Mouse (Mus musculus): ENCODE measurements at regions not wholly inside any gene's neighbourhood (a gene's known extent, or its start where the extent isn't known, plus 50 kb on each side); places are given as distances from the start of the nearest gene placed in this dataset.

DNA sequence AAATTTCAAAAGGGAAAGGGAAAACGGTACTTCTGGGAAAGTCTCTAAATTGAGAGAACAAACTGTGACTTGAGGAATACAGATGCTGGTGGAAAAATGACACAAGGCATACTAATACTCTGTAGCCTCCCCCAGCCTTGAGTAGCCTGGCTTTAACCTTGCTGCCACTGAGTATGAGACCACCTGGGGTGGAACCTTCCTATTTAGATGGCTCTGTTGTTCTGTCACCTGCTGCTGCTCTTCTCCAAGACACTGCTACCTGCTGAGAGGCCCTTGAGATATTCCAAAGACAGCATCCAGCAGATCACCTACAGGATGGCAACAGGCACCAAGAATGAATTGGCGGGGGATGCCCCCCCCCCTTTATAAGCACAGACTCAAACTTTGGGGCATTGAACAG, 380.5 kb upstream of the Klf6 start:
- in situ Hi-C loops (cut with MboI; ENCODE audit: low pct_unique_long_range_greater_than_20kb in 1 of 2, low sequenced_read_pairs in 2 of 2, unreplicated experiment in 1 of 2) = no loop called here

DNA sequence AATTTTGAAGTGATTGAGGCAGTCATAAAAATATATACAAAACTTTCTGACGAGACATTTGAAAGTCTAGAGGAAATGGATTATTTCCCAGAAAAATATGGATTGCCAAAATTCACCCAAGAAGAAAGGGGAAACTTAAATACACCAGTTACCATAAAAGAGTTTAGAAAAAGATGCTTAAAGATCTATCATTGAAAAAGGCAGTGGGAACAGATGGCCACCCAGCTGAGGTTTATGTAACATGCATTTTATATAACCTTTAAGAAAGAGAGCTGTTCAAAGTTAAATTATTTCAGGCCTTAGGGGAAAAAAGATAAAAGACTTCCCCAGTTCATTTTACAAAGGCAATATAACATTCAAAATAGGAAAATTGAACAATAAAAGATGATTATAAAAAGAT, 369.0 kb upstream of the Klf6 start:
- in situ Hi-C loops (cut with MboI; ENCODE audit: low pct_unique_long_range_greater_than_20kb in 1 of 2, low sequenced_read_pairs in 2 of 2, unreplicated experiment in 1 of 2) = no loop called here

DNA sequence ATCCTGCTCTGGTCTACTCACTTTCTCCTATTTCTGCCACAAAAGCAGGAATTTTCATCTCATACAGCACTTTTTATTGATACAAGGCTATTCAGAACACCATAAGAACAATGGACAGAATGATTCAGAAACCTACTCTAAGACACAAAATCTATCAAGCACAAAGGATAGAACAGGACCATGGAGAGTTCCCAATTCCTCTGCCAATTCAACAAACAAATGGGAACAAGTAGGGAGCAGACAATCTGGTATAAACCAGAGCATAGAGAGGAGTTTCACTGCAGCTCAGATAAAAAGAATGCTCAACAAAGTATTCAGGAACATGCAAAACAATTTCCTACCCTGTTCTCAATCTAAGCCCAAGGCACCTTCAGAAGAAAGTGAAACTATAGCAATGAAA, 363.7 kb upstream of the Klf6 start:
- in situ Hi-C loops (cut with MboI; ENCODE audit: low pct_unique_long_range_greater_than_20kb in 1 of 2, low sequenced_read_pairs in 2 of 2, unreplicated experiment in 1 of 2) = no loop called here

DNA sequence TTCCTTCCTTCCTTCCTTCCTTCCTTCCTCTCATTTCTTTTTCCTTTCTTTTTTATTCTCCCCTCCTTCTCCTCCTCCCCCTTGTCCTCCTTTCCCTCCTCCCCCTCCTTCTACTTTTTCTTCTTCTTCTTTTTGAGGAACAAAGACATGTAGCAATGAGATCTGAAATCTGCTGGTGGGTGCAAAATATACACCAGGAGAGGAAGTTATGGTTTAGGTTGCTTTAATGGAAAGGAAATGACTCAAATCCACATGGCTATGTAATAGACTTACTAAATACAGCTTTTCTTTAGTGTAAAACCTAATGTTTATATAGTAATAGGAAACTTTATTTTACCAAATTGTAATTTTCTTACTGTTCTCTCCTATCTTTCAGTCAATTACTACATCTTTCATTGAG, 349.5 kb upstream of the Klf6 start:
- in situ Hi-C loops (cut with MboI; ENCODE audit: low pct_unique_long_range_greater_than_20kb in 1 of 2, low sequenced_read_pairs in 2 of 2, unreplicated experiment in 1 of 2) = no loop called here

DNA sequence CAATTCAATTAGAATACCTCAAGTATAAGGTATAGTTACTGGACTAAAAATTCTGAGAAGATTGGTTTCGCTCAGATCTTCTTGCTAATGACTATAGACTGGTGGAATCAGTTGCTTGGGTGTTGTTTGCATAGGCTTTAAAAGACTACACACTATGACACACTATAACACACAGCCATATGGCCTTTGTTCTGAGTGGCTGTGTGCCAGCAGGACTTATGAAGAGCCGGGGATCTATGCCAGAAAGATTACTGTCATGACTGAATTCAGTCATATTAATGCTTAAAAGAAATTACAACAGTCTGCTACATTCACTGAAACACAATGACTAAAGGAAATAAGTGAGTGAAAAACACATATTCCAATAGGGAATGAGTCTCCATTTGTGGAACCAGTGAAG, 345.7 kb upstream of the Klf6 start:
- in situ Hi-C loops (cut with MboI; ENCODE audit: low pct_unique_long_range_greater_than_20kb in 1 of 2, low sequenced_read_pairs in 2 of 2, unreplicated experiment in 1 of 2) = no loop called here

DNA sequence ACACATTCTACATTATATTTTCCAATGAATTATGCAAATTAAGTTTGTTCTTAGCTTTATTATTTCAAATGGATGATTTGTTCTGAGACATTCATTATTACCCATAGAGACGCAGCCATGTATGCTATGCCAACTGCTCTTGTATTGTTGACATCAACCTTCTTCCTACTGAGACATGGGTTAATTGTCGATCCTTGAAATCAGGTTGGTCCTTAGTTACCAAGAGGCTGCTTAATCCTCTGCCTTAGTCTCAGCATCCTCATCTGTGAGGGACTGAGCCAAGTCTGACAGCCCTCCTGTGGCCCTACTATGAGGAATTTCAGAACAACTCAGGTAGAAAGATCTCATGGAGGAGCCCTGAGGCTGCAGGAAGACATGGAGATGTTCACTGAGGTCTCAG, 345.2 kb upstream of the Klf6 start:
- in situ Hi-C loops (cut with MboI; ENCODE audit: low pct_unique_long_range_greater_than_20kb in 1 of 2, low sequenced_read_pairs in 2 of 2, unreplicated experiment in 1 of 2) = no loop called here

DNA sequence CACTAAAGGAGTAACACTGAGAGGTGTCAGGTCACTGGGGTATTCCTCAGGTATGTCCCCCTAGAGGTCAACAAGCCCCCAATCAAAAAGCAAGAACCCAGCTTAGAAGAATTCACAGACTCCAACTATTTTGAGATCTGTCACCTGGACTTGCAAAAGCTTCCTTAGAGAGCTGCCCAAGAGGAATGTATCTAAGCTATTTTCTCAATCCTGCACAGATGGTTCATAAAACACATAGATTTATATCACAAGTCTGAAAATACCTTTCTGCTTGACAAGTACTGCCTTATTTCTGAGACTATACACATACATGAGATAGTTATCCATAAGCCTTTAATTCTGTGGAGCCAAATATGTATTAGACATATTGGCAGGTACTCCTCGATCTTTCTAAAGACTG, 342.1 kb upstream of the Klf6 start:
- in situ Hi-C loops (cut with MboI; ENCODE audit: low pct_unique_long_range_greater_than_20kb in 1 of 2, low sequenced_read_pairs in 2 of 2, unreplicated experiment in 1 of 2) = no loop called here

DNA sequence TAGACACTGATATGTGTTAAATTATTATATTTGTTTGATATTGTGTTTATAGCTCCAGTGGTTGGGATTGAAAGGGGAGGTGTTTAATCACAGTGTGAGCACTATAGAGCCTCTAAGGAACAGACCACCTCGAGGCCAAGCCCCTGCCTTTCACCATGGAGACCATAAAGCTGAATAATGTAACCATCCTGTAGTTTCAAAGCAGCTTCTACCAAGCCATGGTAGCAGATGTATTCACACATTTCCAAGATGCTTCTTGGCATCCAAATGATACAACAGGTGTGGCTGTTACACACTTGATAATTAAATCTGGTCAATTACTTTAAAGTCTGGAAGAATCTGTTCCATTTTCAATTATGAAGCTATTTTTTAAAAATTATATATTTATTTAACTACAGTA, 341.7 kb upstream of the Klf6 start:
- in situ Hi-C loops (cut with MboI; ENCODE audit: low pct_unique_long_range_greater_than_20kb in 1 of 2, low sequenced_read_pairs in 2 of 2, unreplicated experiment in 1 of 2) = no loop called here

DNA sequence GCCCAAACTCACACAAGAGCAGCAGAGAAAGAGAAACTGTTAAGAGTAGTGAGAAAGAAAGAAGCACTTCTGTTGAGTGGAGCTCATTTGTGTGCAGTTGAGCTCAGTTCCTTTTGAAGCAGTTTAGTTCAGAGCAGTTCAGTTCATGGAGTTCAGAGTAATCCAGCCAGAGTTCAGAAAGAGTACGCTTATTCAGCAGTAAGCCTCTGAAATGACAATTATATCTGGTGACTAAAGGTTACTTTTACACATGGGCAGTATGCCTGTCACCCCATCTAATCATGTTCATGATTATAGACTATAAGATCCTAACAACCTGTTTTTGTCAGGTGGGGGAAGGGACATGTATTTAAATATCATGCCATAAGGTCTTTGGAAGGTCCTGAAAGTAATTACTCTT, 333.9 kb upstream of the Klf6 start:
- in situ Hi-C loops (cut with MboI; ENCODE audit: low pct_unique_long_range_greater_than_20kb in 1 of 2, low sequenced_read_pairs in 2 of 2, unreplicated experiment in 1 of 2) = no loop called here

DNA sequence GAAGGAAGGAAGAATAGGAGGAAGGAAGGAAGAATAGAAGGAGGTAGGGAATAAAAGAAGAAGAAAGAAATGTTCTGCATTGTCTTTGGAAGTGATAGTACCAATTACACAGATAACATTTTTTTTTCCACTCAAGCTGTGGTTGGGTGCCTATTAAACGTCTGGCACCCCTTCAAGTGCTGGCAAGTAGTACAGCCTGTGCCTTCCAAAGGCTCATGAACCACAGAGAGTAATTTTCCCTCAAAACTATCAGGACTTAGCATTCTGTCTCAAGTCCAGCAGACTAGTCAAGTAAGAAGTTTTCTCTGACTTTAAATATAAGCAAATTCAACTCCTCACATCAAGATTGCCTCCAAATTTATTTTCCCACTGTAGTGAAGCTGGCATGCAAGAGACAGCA, 321.0 kb upstream of the Klf6 start:
- in situ Hi-C loops (cut with MboI; ENCODE audit: low pct_unique_long_range_greater_than_20kb in 1 of 2, low sequenced_read_pairs in 2 of 2, unreplicated experiment in 1 of 2) = no loop called here

DNA sequence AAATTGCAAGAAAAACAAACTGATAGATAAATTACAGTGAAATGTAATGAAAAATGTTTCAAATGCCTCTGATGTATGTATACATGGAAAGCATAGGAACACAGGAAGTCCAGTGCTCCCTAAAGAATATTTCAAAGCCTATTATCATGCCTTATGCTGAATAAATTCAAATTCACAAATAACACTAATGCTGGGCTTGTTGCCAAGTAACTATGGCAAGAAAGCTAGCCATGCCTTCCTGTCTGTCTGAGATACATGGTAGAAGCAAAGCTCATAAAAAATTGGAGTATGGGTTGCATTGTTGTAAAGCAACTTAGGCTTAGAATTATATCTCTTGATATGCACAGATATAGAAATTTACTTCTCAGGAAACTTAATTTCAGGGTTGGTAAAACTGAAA, 315.8 kb upstream of the Klf6 start:
- in situ Hi-C loops (cut with MboI; ENCODE audit: low pct_unique_long_range_greater_than_20kb in 1 of 2, low sequenced_read_pairs in 2 of 2, unreplicated experiment in 1 of 2) = no loop called here

DNA sequence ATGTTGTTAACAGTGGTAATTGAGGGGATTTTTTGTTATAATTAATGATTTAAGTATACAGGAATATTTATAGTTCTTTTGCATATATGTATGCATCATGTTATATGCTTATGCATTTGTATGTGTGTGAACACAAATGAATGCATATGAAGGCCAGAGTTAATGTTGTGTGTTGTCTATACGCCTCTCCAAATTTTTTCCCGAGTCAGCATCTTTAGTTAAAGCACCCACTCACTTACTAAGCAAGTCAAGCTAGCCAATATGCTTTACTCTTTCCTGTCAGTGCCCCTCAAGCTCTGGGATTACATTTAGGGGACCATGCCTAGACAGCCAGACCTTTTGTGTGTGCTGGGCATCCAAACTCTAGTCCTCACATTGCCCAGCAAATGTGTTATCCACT, 315.3 kb upstream of the Klf6 start:
- in situ Hi-C loops (cut with MboI; ENCODE audit: low pct_unique_long_range_greater_than_20kb in 1 of 2, low sequenced_read_pairs in 2 of 2, unreplicated experiment in 1 of 2) = no loop called here

DNA sequence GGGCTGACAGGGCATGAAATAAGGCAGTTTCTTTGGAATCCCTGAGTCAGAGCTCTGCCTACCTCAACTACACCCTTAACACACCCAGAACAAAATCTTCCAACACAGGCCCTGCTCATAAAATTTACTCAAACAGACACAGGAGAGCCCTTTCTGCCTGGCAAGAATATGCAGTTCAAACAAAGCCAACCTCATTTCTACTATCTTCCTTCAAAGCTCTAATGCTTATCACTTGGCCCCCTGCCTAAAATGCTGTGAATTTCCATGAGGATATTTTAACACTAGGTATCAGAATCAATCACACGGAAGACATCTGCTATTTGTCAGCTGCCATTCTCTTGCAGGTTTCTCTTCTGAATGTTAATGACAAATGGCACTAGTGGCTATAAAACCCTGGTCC, 314.3 kb upstream of the Klf6 start:
- in situ Hi-C loops (cut with MboI; ENCODE audit: low pct_unique_long_range_greater_than_20kb in 1 of 2, low sequenced_read_pairs in 2 of 2, unreplicated experiment in 1 of 2) = no loop called here

DNA sequence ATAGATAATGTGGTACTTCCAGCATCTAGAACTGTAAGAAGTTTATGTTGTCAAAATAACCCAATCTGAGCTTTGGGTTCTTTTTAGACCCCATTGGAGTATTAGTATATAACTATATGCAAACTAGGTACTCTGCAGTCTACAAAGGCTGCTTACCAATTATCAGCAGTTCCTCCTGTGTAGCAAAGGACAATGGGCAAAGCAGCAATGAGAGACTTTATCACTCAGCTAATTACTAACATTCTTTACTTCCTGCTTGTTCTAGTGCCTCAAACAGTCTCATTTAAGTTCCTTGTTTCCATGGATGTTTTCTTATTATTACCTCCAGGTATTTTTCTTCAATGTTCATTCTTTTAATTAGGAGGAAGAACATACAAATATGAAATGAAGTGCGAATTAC, 312.5 kb upstream of the Klf6 start:
- in situ Hi-C loops (cut with MboI; ENCODE audit: low pct_unique_long_range_greater_than_20kb in 1 of 2, low sequenced_read_pairs in 2 of 2, unreplicated experiment in 1 of 2) = no loop called here

DNA sequence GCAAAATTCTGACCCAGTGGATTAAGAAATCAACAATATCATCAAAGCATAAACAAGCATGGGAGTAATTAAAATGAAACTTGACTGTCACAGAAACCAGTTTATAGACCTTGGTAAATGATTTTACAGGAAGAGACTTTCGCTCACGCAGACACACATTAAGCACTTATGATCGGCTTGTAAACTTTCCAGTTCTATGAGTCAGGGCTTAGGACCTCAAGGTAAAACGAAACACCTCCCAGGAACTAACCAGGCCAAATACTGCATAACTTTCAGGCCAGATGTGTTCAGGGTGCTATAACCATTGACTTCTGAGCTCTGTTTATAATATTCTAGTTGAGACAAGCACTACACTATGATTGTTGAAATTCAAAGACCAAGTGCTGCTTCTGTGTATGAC, 312.1 kb upstream of the Klf6 start:
- in situ Hi-C loops (cut with MboI; ENCODE audit: low pct_unique_long_range_greater_than_20kb in 1 of 2, low sequenced_read_pairs in 2 of 2, unreplicated experiment in 1 of 2) = no loop called here

DNA sequence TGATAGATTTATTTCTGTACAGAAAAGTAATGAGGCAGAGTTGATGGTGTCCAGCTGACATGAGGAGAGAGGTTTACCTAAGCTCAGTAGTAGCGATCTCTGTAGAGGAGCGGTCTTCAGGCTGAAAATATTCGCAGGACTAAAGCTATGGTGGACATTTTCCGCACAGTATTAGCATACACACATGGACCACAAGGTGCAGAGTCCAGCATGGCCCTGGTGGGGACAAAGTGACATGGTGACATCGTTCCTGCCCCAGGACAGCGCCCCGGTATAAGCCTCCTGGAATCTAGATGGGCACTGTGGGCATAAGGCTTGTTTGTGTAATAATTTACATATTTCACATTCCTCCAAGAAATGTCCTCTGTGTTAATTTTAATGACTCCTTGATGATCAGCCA, 311.5 kb upstream of the Klf6 start:
- in situ Hi-C loops (cut with MboI; ENCODE audit: low pct_unique_long_range_greater_than_20kb in 1 of 2, low sequenced_read_pairs in 2 of 2, unreplicated experiment in 1 of 2) = loop anchor here (10.0 to 25.0 kb wide), 3 partner anchors 145 to 787 kb away; partner anchors contain the start of gene Klf6 (in 1 of the 2)

DNA sequence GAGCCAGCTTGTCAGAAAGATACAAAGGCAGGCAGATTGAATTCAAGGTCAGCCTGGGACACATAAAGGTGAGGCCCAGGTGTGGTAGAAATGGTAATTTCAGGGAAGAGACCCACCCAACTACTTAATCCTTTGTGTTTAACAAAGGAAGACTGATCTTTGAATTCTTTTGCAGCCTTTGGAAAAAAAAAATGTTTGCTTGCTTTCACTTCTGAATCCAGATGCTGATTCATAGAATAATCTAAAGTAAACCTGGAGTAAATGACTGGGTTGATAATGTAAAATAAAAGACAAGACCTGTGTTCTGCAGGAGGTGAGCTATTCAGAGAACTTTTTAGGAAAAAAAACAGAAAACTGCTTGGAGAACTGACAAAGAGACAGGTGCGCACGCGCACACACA, 310.9 kb upstream of the Klf6 start:
- in situ Hi-C loops (cut with MboI; ENCODE audit: low pct_unique_long_range_greater_than_20kb in 1 of 2, low sequenced_read_pairs in 2 of 2, unreplicated experiment in 1 of 2) = loop anchor here (10.0 to 25.0 kb wide), 3 partner anchors 144 to 788 kb away; partner anchors contain the start of gene Klf6 (in 1 of the 2)

DNA sequence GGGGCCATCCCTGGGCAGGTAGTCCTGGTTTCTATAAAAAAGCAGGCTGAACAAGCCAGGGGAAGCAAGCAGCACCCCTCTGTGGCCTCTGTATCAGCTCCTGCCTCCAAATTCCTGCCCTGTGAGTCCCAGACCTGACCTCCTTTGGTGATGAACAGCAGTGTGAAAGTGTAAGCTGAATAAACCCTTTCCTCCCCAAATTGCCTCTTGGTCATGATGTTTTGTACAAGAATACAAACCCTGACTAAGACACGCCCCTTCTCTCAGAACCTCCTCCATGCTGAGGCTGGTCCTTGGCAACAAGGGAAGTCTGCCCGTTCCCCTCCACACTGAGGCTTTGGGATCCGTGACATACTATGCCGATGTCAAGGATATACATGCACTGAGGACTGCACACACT, 310.2 kb upstream of the Klf6 start:
- in situ Hi-C loops (cut with MboI; ENCODE audit: low pct_unique_long_range_greater_than_20kb in 1 of 2, low sequenced_read_pairs in 2 of 2, unreplicated experiment in 1 of 2) = loop anchor here (10.0 to 25.0 kb wide), 3 partner anchors 144 to 789 kb away; partner anchors contain the start of gene Klf6 (in 1 of the 2)

DNA sequence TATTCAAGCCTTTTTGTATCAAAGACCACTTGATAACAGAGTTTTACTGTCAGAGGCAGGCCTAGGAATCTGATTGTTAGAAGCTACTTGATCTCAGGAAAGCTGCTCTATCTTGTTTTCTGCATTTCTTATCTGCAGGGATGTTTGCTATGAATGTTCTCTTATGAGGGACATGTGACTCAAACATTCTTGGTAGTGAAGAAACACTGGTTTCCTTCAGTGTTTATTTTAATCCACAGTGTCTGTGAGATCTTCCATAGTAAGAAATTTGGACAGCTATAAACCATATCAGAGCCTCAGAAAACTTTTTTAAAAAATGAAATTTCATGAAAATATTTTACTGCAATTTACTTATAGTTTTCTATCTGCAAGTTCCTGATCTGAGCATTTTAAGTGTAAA, 307.8 kb upstream of the Klf6 start:
- in situ Hi-C loops (cut with MboI; ENCODE audit: low pct_unique_long_range_greater_than_20kb in 1 of 2, low sequenced_read_pairs in 2 of 2, unreplicated experiment in 1 of 2) = loop anchor here (10.0 to 25.0 kb wide), 3 partner anchors 141 to 791 kb away; partner anchors contain the start of gene Klf6 (in 1 of the 2)

DNA sequence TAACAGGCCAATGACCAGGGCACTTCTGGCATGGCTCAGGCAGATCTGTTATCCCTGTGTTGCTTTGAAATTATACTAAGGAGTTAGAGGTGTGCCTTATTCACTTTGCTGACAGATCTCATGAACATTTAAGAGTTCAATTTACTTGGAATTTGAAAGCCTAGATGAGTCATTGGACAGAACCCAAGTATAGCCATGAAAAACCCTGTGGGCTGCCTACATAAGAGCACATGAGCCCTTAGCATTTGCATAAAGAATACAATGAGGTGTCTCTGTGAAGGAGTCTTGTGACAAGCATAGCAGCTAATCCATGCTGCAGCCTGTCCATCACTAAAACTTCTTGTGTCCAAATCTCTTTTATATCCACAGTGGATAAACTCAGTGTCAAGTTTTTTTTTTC, 303.2 kb upstream of the Klf6 start:
- in situ Hi-C loops (cut with MboI; ENCODE audit: low pct_unique_long_range_greater_than_20kb in 1 of 2, low sequenced_read_pairs in 2 of 2, unreplicated experiment in 1 of 2) = loop anchor here (10.0 to 25.0 kb wide), 3 partner anchors 137 to 796 kb away; partner anchors contain the start of gene Klf6 (in 1 of the 2)

DNA sequence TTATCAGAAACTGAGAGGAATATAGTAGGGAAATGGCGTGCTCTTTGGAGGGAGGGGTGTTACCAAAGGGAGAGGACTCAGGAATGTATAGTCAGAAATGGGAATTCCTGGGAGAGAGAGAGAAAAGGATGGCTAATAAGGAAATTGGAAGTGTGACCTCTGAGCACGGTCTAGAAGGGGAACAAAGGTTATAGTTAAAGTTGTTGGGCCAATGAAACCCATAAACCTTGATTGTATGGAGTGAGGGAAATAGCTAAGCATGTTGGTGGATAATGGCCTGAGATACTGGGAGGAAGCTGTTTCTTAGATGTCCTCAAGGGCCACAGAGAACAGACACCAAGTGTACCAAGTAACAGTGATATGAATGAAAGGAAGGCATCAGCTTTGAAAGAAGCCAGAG, 294.8 kb upstream of the Klf6 start:
- in situ Hi-C loops (cut with MboI; ENCODE audit: low pct_unique_long_range_greater_than_20kb in 1 of 2, low sequenced_read_pairs in 2 of 2, unreplicated experiment in 1 of 2) = loop anchor here in 1 of 2 experiments (25.0 kb wide), 1 partner anchor 804 kb away; no protein-coding TSS in a partner anchor

All from mouse embryonic stem cell (cell line).